Mouse (Mus musculus): Measurements from ENCODE around the gene Cyp2j5.

DNA sequence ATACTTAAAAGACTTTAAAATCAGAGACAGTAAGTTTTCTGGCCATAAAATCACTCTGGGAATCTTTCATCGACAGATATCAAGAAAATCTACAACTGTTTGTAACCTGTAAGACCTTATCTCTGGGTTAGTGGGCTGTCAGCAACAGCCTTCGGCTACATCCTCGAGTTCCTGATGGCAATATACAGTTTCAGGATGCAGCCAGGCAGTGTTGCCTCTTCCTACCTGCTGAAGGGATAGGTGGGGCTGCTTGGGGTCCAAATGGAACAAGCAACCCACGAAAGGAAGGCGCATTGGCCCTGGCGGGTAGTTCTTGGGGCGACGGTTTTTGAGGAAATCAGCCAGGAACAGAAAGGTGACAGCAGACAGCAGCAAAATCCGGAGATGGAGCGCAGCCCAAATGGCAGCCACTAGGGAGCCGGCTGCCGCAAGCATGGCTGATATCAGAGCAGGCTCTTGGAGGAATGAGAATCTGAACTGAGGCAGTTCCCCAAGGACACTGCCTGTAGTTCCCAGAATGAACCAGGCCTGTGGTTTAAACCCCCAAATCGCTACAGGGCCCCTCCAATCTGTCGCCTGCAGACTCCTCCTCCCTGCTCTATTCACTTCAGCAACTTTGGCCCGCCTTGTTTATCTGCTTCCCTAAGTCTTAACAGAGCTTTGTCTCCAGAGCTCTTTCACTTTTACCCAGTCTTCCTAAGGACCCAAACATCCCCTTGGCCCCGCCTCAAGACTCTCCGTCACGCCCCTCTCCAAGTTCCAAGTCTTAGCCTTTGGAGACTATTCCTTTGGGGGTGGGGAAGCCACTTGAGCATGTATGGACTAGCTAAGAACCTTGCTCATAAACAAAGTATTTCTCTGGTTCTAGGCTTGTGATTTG, 72.8 kb downstream of the Cyp2j5 start, which contains the start of gene Cyp2j9:
- TF ChIP-seq POLR2A (IDR thresholded peaks at IDR 0.05; ENCODE audit: control insufficient read depth in 1 of 2, insufficient read depth in 1 of 2, low read depth in 1 of 2, low read length in 2 of 2, poor library complexity in 1 of 2): no peak
- no peak for TF ChIP-seq MAFK (IDR thresholded peaks at IDR 0.05; ENCODE audit: borderline replicate concordance, low read depth, low read length)
- TF ChIP-seq CHD2 (IDR thresholded peaks at IDR 0.05; ENCODE audit: low read length): no peak
- TF ChIP-seq CTCF (IDR thresholded peaks at IDR 0.05 in 2 of 3, conservative IDR thresholded peaks at IDR 0.05 in 1 of 3; ENCODE audit: control insufficient read depth in 1 of 3, insufficient read depth in 1 of 3, low read depth in 2 of 3, low read length in 3 of 3, poor library complexity in 1 of 3, severe bottlenecking in 1 of 3): no peak
